Mouse (Mus musculus) hindbrain, embryonic 12.5 days (tissue): Measurements from ENCODE around the gene Zscan12. TPM values are rescaled to one million over a fixed set of nuclear protein-coding genes. Genes with fewer than 3 reads are reported as not detected.
A peak's percentile ranks its signal among the peaks of the same experiment; 100 is the strongest.

Source experiments
- ATAC-seq: fragments of 200-750 bp; cut with Nextera tagmentation; 2 replicates; pipeline ENCODE4 v1.8.0; 2017; ENCODE audit warnings: moderate TSS enrichment; ENCODE audit not compliant: low FRiP score
- H3K27ac ChIP-seq: fragments of 300-500 bp; sonication (generic); 2 replicates; pipeline ENCODE4 v1.5.1; 2016; ENCODE audit warnings: mild to moderate bottlenecking
- H3K27me3 ChIP-seq: fragments of 300-500 bp; sonication (generic); 2 replicates; pipeline ENCODE4 v1.6.1; 2016; ENCODE audit warnings: mild to moderate bottlenecking
- H3K36me3 ChIP-seq: fragments of 300-500 bp; sonication (generic); 2 replicates; pipeline ENCODE4 v1.6.1; 2016; ENCODE audit warnings: mild to moderate bottlenecking
- H3K4me1 ChIP-seq: fragments of 300-500 bp; sonication (generic); 2 replicates; pipeline ENCODE4 v1.6.1; 2016
- H3K4me2 ChIP-seq: fragments of 300-500 bp; sonication (generic); replicated peaks from 2 replicates; pipeline ENCODE4 v1.6.1; 2016; ENCODE audit warnings: mild to moderate bottlenecking
- H3K4me3 ChIP-seq: fragments of 300-500 bp; sonication (generic); 2 replicates; pipeline ENCODE4 v1.5.1; 2016; ENCODE audit warnings: mild to moderate bottlenecking
- H3K9ac ChIP-seq: fragments of 300-500 bp; sonication (generic); 2 replicates; pipeline ENCODE4 v1.6.1; 2016; ENCODE audit warnings: mild to moderate bottlenecking, moderate library complexity
- H3K9me3 ChIP-seq: fragments of 300-500 bp; sonication (generic); replicated peaks from 2 replicates; pipeline ENCODE4 v1.6.1; 2016; ENCODE audit warnings: mild to moderate bottlenecking
- WGBS: fragments of 180-500 bp; shearing (Covaris S2); methylation state at CpG from one replicate; pipeline ENCODE4 v1.1.7; 2016; 5-methylcytosine and 5-hydroxymethylcytosine counted together
- polyA plus RNA-seq: library from polyadenylated mRNA; unstranded; fragments of >200 nt; fragmentation: Nextera tagmentation; extraction: Ambion mirVana; gene quantifications from 2 replicates; pipeline ENCODE4 v1.2.1, GENCODE M21; 2016

Zscan12 gene
- polyA plus RNA-seq = 16.6 and 17.0 TPM in 2 replicates

DNA sequence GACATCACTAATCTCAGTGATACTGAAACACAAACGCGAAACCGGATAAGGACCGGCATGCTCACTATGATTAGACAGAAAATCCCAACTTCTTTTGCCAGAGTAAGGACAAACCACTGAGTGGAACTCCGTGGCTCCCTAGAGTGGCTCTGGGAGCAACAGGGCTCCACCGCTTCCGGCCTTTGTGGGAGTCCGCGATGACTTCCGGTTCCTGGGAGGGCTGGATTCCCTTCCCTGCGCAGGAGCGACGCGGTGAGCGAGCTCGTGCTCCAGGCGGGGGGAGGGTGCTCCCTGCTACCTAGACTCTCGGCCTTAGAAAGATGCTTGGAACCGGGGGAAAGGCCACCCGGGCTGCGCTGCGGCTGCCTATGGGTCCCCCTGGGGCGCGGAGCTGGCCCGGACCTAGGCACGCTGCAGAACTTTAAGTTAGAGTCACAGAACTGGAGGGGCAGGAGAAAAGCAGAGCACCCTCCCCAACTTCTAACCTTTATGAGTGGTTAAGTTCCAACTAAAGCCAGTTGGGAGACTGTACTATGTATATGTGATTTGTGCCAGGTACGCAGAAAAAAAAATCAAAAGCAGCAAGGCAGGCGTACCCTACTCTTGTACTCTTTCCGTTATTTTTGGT, at the start of gene Zscan12:
Gene Zscan12, plus strand, starts transcription at position 200 of the 628 bp plus-strand sequence.
- Histone ChIP-seq H3K27me3 (peaks cover 6% of the 10 kb centered on the region; the same call in 1 of the 2 replicates), H3K36me3 (0 out of 2 replicates have a peak, but pooled peaks cover 8% of the 10 kb centered on the region), H3K4me2 (peak within 1 kb of the TSS; percentile 65), H3K27ac (peak within 1 kb of the TSS; percentile 73), H3K9me3 (no peaks in the 10 kb centered on the region), H3K4me3 (peak within 1 kb of the TSS; percentile 80), H3K4me1 (peaks cover 21% of the 10 kb centered on the region), H3K9ac (peak within 1 kb of the TSS; percentile 87)
- WGBS = under 1% methylated on average over 29 of the region's 29 CpGs
- ATAC-seq = peak; percentile 99

DNA sequence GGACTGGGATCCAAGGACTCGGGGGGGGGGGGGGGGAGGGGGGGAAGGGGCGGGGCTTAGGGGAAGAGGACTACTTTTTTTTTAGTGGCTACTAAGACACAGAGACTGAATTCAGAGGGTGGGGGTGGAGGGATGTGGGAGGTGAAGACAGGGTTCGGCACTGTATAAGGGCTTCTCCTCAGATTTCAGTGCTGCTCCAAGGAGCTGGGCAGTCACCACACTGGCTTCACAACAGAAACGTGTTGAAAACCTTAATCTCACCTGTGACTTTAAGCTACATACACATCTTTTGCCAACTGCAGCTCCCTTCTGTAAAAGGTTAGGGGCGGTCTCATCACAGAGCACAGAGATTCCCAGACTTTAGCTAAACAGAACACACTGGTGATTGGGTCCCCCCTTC, 49.8 kb upstream of the Zscan12 start:
- Histone ChIP-seq H3K9me3 (no peaks in the 10 kb centered on the region), H3K4me2 (no peak overlapping the region), H3K4me1 (no peaks in the 10 kb centered on the region), H3K36me3 (no peaks in the 10 kb centered on the region), H3K27ac (no peak overlapping the region), H3K4me3 (no peak overlapping the region), H3K9ac (no peak overlapping the region), H3K27me3 (0 out of 2 replicates have a peak, but pooled peaks cover under 1% of the 10 kb centered on the region)
- ATAC-seq = no peak
- WGBS = 47% methylated on average over 3 of the region's 5 CpGs

GRCm38 (mm10) chr13:21313903-21314302, 48.7 kb upstream of the Zscan12 start:
- H3K4me2 ChIP-seq = no peak overlapping the region
- no peak overlapping the region for H3K9ac ChIP-seq
- 83% methylated on average over 4 of the region's 4 CpGs for WGBS
- H3K27ac ChIP-seq = no peak overlapping the region
- H3K4me3 ChIP-seq = no peak overlapping the region
- no peaks in the 10 kb centered on the region for H3K36me3 ChIP-seq
- H3K27me3 ChIP-seq = 0 out of 2 replicates have a peak, but pooled peaks cover 4% of the 10 kb centered on the region
- no peaks in the 10 kb centered on the region for H3K9me3 ChIP-seq
- H3K4me1 ChIP-seq = no peaks in the 10 kb centered on the region
- ATAC-seq = no peak

- no peak overlapping the region for H3K4me2 ChIP-seq
- 67% methylated on average over 3 of the region's 3 CpGs for WGBS
- ATAC-seq = no peak
- H3K27ac ChIP-seq = no peak overlapping the region
- H3K4me3 ChIP-seq = no peak overlapping the region
- no peaks in the 10 kb centered on the region for H3K36me3 ChIP-seq
- H3K9ac ChIP-seq = no peak overlapping the region
- H3K27me3 ChIP-seq = 0 out of 2 replicates have a peak, but pooled peaks cover 4% of the 10 kb centered on the region
- no peaks in the 10 kb centered on the region for H3K9me3 ChIP-seq
- H3K4me1 ChIP-seq = no peaks in the 10 kb centered on the region
These were observed 42.4 kb upstream of the Zscan12 start for GRCm38 (mm10) chr13:21320262-21320661.

GRCm38 (mm10) chr13:21321890-21322494, 40.6 kb upstream of the Zscan12 start:
- WGBS = 1% methylated on average over 18 of the region's 18 CpGs
- no peaks in the 10 kb centered on the region for H3K4me1 ChIP-seq
- no peak for ATAC-seq
- peak overlapping the region; percentile 50 for H3K4me2 ChIP-seq
- H3K9me3 ChIP-seq = no peaks in the 10 kb centered on the region
- 0 out of 2 replicates have a peak, but pooled peaks cover 4% of the 10 kb centered on the region for H3K27me3 ChIP-seq
- peak overlapping the region; percentile 27; the same call in 1 of the 2 replicates for H3K9ac ChIP-seq
- H3K36me3 ChIP-seq = no peaks in the 10 kb centered on the region
- peak overlapping the region; percentile 29 for H3K4me3 ChIP-seq
- H3K27ac ChIP-seq = no peak overlapping the region

DNA sequence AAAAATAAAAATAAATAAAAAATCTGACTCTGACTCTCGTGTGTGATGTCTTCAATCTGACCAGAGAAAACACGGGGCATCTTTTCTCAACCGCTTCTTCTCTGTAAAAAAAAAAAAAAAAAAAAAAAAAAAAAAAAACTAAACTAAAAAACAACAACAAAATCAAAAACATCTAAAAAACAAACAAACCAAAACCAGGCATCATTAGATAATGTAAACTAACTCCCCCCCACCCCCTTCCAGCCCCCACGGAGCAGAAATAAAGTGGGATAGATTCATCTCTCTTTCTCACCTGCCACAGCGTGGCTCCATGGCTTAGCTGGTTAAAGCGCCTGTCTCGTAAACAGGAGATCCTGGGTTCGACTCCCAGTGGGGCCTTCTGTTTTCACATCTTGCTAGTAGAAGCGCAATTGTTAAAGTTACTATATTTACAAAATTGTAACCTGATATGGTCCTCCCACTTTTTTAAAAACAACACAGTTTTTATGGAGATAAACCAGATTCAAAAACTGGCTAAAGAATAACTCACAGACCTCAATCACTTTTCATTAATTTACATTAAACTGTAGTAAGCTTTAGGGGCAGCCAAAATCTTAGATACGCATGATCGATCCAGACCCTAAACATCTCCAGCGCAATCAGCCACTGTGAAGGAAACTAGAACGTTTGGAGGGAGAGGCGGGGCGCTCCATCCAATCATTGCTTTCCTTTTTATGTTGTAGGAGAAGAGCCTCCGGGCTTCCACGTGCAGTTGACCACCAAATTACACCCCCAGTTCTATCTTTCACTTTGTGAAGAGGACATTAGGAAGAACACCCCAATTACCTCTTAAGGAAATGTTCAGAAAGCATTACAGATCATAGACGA, 39.9 kb upstream of the Zscan12 start:
- Histone ChIP-seq H3K27ac (no peak overlapping the region), H3K4me1 (peaks cover 5% of the 10 kb centered on the region; the same call in 1 of the 2 replicates), H3K9ac (no peak overlapping the region), H3K9me3 (no peaks in the 10 kb centered on the region), H3K4me3 (peak overlapping the region; percentile 29; the same call in 1 of the 2 replicates), H3K36me3 (no peaks in the 10 kb centered on the region), H3K4me2 (peak overlapping the region; percentile 50), H3K27me3 (peaks cover 4% of the 10 kb centered on the region; the same call in 1 of the 2 replicates)
- no peak for ATAC-seq
- WGBS = 11% methylated on average over 18 of the region's 18 CpGs

- Histone ChIP-seq H3K4me1 (peaks cover 5% of the 10 kb centered on the region; the same call in 1 of the 2 replicates), H3K4me2 (peak overlapping the region; percentile 27), H3K36me3 (no peaks in the 10 kb centered on the region), H3K9me3 (no peaks in the 10 kb centered on the region), H3K27ac (no peak overlapping the region), H3K9ac (no peak overlapping the region), H3K4me3 (no peak overlapping the region), H3K27me3 (no peaks in the 10 kb centered on the region; the same call in 1 of the 2 replicates)
- ATAC-seq = no peak
- WGBS = 65% methylated on average over 6 of the region's 6 CpGs
These were observed 39.2 kb upstream of the Zscan12 start for GRCm38 (mm10) chr13:21323405-21323804.

- 13% methylated on average over 4 of the region's 4 CpGs for WGBS
- Histone ChIP-seq H3K36me3 (no peaks in the 10 kb centered on the region), H3K4me3 (no peak overlapping the region), H3K27me3 (no peaks in the 10 kb centered on the region; the same call in 1 of the 2 replicates), H3K9me3 (no peaks in the 10 kb centered on the region), H3K27ac (no peak overlapping the region), H3K4me2 (peak overlapping the region; percentile 50), H3K4me1 (peaks cover 5% of the 10 kb centered on the region; the same call in 1 of the 2 replicates), H3K9ac (no peak overlapping the region)
- peak; percentile 58; the same call in 1 of the 2 replicates for ATAC-seq
These were observed 36.4 kb upstream of the Zscan12 start for GRCm38 (mm10) chr13:21326191-21326590.

DNA sequence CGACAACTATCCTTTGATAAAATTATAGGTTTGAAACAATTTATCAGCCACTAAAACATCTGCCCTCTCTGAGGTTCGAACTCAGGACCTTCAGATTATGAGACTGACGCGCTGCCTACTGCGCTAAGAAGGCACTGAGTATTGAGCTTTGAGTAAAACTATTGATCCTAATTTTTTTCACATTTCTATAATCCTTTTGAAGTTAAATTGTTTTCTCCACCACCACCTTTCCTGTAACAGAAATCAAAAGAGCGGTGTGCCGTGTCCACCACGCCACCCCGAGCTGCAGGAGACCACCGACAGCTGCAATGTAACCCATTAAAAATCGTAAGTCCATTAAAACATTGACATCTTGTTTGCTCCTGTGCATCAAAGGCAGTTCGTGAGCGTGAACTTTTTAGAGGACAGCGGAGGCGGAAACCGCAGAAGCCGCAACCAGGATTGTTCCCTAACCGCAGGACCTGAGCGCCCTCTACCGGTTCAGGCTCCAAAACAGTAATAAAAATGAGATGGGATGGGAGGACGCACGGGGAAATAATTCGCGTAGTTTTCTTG, 35.9 kb upstream of the Zscan12 start:
- peak overlapping the region; percentile 37 for H3K4me3 ChIP-seq
- peak overlapping the region; percentile 48; the same call in 1 of the 2 replicates for H3K9ac ChIP-seq
- ATAC-seq = peak; percentile 64
- peaks cover 5% of the 10 kb centered on the region; the same call in 1 of the 2 replicates for H3K4me1 ChIP-seq
- no peaks in the 10 kb centered on the region; the same call in 1 of the 2 replicates for H3K27me3 ChIP-seq
- H3K27ac ChIP-seq = no peak overlapping the region
- H3K36me3 ChIP-seq = no peaks in the 10 kb centered on the region
- WGBS = 0% methylated on average over 24 of the region's 24 CpGs
- H3K4me2 ChIP-seq = peak overlapping the region; percentile 50
- no peaks in the 10 kb centered on the region for H3K9me3 ChIP-seq

GRCm38 (mm10) chr13:21327424-21327823, 35.2 kb upstream of the Zscan12 start:
- H3K27me3 ChIP-seq = no peaks in the 10 kb centered on the region; the same call in 1 of the 2 replicates
- WGBS = under 1% methylated on average over 9 of the region's 9 CpGs
- H3K4me2 ChIP-seq = peak overlapping the region; percentile 50
- no peaks in the 10 kb centered on the region for H3K36me3 ChIP-seq
- ATAC-seq = no peak
- H3K4me3 ChIP-seq = peak overlapping the region; percentile 37
- no peaks in the 10 kb centered on the region for H3K9me3 ChIP-seq
- H3K27ac ChIP-seq = no peak overlapping the region
- peak overlapping the region; percentile 44; the same call in 1 of the 2 replicates for H3K9ac ChIP-seq
- peaks cover 5% of the 10 kb centered on the region; the same call in 1 of the 2 replicates for H3K4me1 ChIP-seq

DNA sequence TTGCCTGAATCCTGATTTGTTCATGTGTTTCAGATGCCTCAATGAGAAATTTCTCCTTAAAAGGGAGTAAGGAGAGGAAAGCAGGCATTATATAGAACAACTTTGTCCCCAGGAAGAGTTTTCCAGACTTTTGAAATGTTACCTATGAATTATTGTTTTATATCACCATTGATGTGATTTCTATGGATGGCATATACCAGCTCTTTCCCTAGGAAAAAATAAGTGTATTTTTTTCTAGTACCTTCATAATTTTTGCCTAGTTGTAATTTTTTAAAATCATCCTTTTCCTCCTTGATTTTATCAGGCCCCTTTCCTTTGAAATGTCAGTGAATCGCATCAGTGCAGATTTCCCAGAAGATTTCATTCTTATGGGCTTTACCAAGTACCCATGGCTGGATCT, 16.0 kb upstream of the Zscan12 start, which contains the start of gene Olfr1367:
Gene Olfr1367, plus strand, starts transcription at position 301 of the 400 bp plus-strand sequence.
- no peak within 1 kb of the TSS for H3K9ac ChIP-seq
- no peak for ATAC-seq
- WGBS = 92% methylated on average over 1 of the region's 1 CpGs

More for the DNA sequence above, 16.0 kb upstream of the Zscan12 start, which contains the start of gene Olfr1367:
- Histone ChIP-seq H3K9me3 (no peaks in the 10 kb centered on the region), H3K27ac (no peak within 1 kb of the TSS), H3K27me3 (no peaks in the 10 kb centered on the region; the same call in 1 of the 2 replicates), H3K4me1 (no peaks in the 10 kb centered on the region), H3K4me3 (no peak within 1 kb of the TSS), H3K36me3 (no peaks in the 10 kb centered on the region), H3K4me2 (no peak within 1 kb of the TSS)
